Mouse (Mus musculus) cerebellum, adult 2 months (tissue): ENCODE measurements around the gene Mcm8. TPM values are rescaled to one million over a fixed set of nuclear protein-coding genes. Genes with fewer than 3 reads are reported as not detected.

Experiments used
- DNase-seq, 2 experiments: peaks; one replicate each; pipeline ENCODE4 v3.0.0; 2021
- H3K27ac ChIP-seq: fragments of 200-500 bp; 2 replicates; pipeline ENCODE4 v1.5.1; 2012; ENCODE audit warnings: low read length, control low read depth, inconsistent platforms; ENCODE audit not compliant: insufficient read depth
- H3K27me3 ChIP-seq: fragments of 200-500 bp; 2 replicates; pipeline ENCODE4 v1.6.1; 2012; ENCODE audit warnings: inconsistent platforms, mild to moderate bottlenecking, low read length, moderate library complexity; ENCODE audit not compliant: control insufficient read depth, insufficient read depth
- H3K4me1 ChIP-seq: fragments of 200-500 bp; 2 replicates; pipeline ENCODE4 v1.6.1; 2011; ENCODE audit warnings: low read length; ENCODE audit not compliant: control insufficient read depth, insufficient read depth
- H3K4me3 ChIP-seq: fragments of 200-500 bp; replicated peaks from 2 replicates; pipeline ENCODE3; 2011; ENCODE audit warnings: mild to moderate bottlenecking, low read depth, low read length, control low read depth; ENCODE audit not compliant: insufficient read depth
- CTCF ChIP-seq: fragments of 200-500 bp; IDR thresholded peaks from 2 replicates; pipeline ENCODE4 v1.5.1; 2011; ENCODE audit warnings: low read depth, mild to moderate bottlenecking, control low read depth, low read length, moderate library complexity, borderline replicate concordance; ENCODE audit not compliant: insufficient read depth
- POLR2A ChIP-seq: fragments of 200-500 bp; IDR thresholded peaks from 2 replicates; pipeline ENCODE4 v1.6.1; 2011; ENCODE audit warnings: low read length, control low read depth, borderline replicate concordance; ENCODE audit not compliant: insufficient read depth
- WGBS: fragments of 180-500 bp; shearing (Covaris S2); methylation state at CpG from one replicate; pipeline ENCODE4 v1.1.7; 2018; 5-methylcytosine and 5-hydroxymethylcytosine counted together
- polyA plus RNA-seq: library from polyadenylated mRNA; depleted of rRNA; stranded (reverse); fragments of >200 nt; gene quantifications from 2 replicates; pipeline ENCODE4 v1.2.3, GENCODE M21; 2012

The Mcm8 gene
- polyA plus RNA-seq, 1 experiment: 3.4 TPM

- TF ChIP-seq CTCF (no peak), POLR2A (no peak)
- H3K4me3 ChIP-seq: no peak overlapping the region
- no peak for DNase-seq
- H3K4me1 ChIP-seq: no peaks in the 10 kb centered on the region
- H3K27me3 ChIP-seq: no peaks in the 10 kb centered on the region
- no peak overlapping the region for H3K27ac ChIP-seq
- 89% methylated on average over 2 of the region's 2 CpGs for WGBS
Measured at GRCm38 (mm10) chr2:132802976-132803375, 13.0 kb upstream of the Mcm8 start.

- no peak overlapping the region for H3K4me3 ChIP-seq
- TF ChIP-seq CTCF: no peak
- TF ChIP-seq POLR2A: no peak
- 0 out of 2 replicates have a peak, but pooled peaks cover under 1% of the 10 kb centered on the region for H3K4me1 ChIP-seq
- peak in 1 of 2 experiments; percentile 64 for DNase-seq
- H3K27ac ChIP-seq: no peak overlapping the region
- no peaks in the 10 kb centered on the region for H3K27me3 ChIP-seq
- WGBS: 39% methylated on average over 4 of the region's 4 CpGs
Measured at GRCm38 (mm10) chr2:132841071-132841470, 25.1 kb downstream of the Mcm8 start.

- peak within 1 kb of the TSS; percentile 77 for H3K4me3 ChIP-seq
- peak; percentile 91 for TF ChIP-seq CTCF
- peak; percentile 66; the same call in 1 of the 2 replicates for TF ChIP-seq POLR2A
- DNase-seq: peak; percentile 97 to 100
- 0 out of 2 replicates have a peak, but pooled peaks cover 3% of the 10 kb centered on the region for H3K4me1 ChIP-seq
- H3K27ac ChIP-seq: no peak within 1 kb of the TSS
- no peaks in the 10 kb centered on the region for H3K27me3 ChIP-seq
- WGBS: under 1% methylated on average over 94 of the region's 96 CpGs
Measured at GRCm38 (mm10) chr2:132846407-132847358, 30.7 kb downstream of the Mcm8 start, which contains the start of gene Crls1. Gene Crls1 (plus strand): TSS chr2:132846666.

GRCm38 (mm10) chr2:132847581-132847980 is 31.6 kb downstream of the Mcm8 start:
- Histone ChIP-seq H3K4me3 (peak overlapping the region; percentile 77), H3K4me1 (0 out of 2 replicates have a peak, but pooled peaks cover 5% of the 10 kb centered on the region), H3K27me3 (no peaks in the 10 kb centered on the region), H3K27ac (no peak overlapping the region)
- TF ChIP-seq CTCF (no peak), POLR2A (no peak)
- 26% methylated on average over 7 of the region's 7 CpGs for WGBS
- DNase-seq: peak; percentile 11 to 15

GRCm38 (mm10) chr2:132848361-132848760 is 32.4 kb downstream of the Mcm8 start:
- H3K27me3 ChIP-seq: no peaks in the 10 kb centered on the region
- no peak for DNase-seq
- no peak overlapping the region for H3K27ac ChIP-seq
- TF ChIP-seq CTCF (no peak), POLR2A (no peak)
- H3K4me1 ChIP-seq: 0 out of 2 replicates have a peak, but pooled peaks cover 5% of the 10 kb centered on the region
- H3K4me3 ChIP-seq: no peak overlapping the region
- WGBS: 92% methylated on average over 4 of the region's 4 CpGs

GRCm38 (mm10) chr2:132849141-132849540 is 33.2 kb downstream of the Mcm8 start:
- Histone ChIP-seq H3K4me3 (no peak overlapping the region), H3K27me3 (no peaks in the 10 kb centered on the region), H3K27ac (no peak overlapping the region), H3K4me1 (0 out of 2 replicates have a peak, but pooled peaks cover 5% of the 10 kb centered on the region)
- peak in 1 of 2 experiments; percentile 30 for DNase-seq
- no peak for TF ChIP-seq CTCF
- WGBS: 27% methylated on average over 6 of the region's 6 CpGs

GRCm38 (mm10) chr2:132853051-132853450 is 37.1 kb downstream of the Mcm8 start:
- Histone ChIP-seq H3K27ac (no peak overlapping the region), H3K4me1 (0 out of 2 replicates have a peak, but pooled peaks cover 2% of the 10 kb centered on the region)
- WGBS: 94% methylated on average over 1 of the region's 1 CpGs

More at GRCm38 (mm10) chr2:132853051-132853450, 37.1 kb downstream of the Mcm8 start:
- Histone ChIP-seq H3K27me3 (no peaks in the 10 kb centered on the region), H3K4me3 (no peak overlapping the region)
- TF ChIP-seq CTCF (no peak), POLR2A (no peak)
- DNase-seq: no peak
